Mouse (Mus musculus) hindbrain, embryonic 15.5 days (tissue): Measurements from ENCODE around the gene Gm42674. TPM values are rescaled to one million over a fixed set of nuclear protein-coding genes. Genes with fewer than 3 reads are reported as not detected.
A peak's percentile ranks its signal among the peaks of the same experiment; 100 is the strongest.

ENCODE experiments used
- ATAC-seq: fragments of 200-750 bp; cut with Nextera tagmentation; 2 replicates; pipeline ENCODE4 v1.8.0; 2017; ENCODE audit warnings: low read depth, moderate number of reproducible peaks, moderate TSS enrichment; ENCODE audit not compliant: low FRiP score
- H3K27ac ChIP-seq: fragments of 300-500 bp; sonication (generic); replicated peaks from 2 replicates; pipeline ENCODE4 v1.5.1; 2015; ENCODE audit warnings: mild to moderate bottlenecking, inconsistent platforms
- H3K27me3 ChIP-seq: fragments of 300-500 bp; sonication (generic); 2 replicates; pipeline ENCODE4 v1.6.1; 2015; ENCODE audit warnings: control low read depth, inconsistent platforms
- H3K36me3 ChIP-seq: fragments of 300-500 bp; sonication (generic); 2 replicates; pipeline ENCODE4 v1.6.1; 2015; ENCODE audit warnings: control low read depth, inconsistent platforms
- H3K4me1 ChIP-seq: fragments of 300-500 bp; sonication (generic); replicated peaks from 2 replicates; pipeline ENCODE4 v1.6.1; 2015; ENCODE audit warnings: control low read depth, inconsistent platforms
- H3K4me2 ChIP-seq: fragments of 300-500 bp; sonication (generic); 2 replicates; pipeline ENCODE4 v1.6.1; 2015; ENCODE audit warnings: moderate library complexity, mild to moderate bottlenecking, inconsistent platforms
- H3K4me3 ChIP-seq: fragments of 300-500 bp; sonication (generic); 2 replicates; pipeline ENCODE4 v1.5.1; 2015; ENCODE audit warnings: mild to moderate bottlenecking, inconsistent platforms
- H3K9ac ChIP-seq: fragments of 300-500 bp; sonication (generic); 2 replicates; pipeline ENCODE4 v1.6.1; 2015; ENCODE audit warnings: inconsistent platforms
- H3K9me3 ChIP-seq: fragments of 300-500 bp; sonication (generic); 2 replicates; pipeline ENCODE4 v1.6.1; 2016; ENCODE audit warnings: control low read depth, inconsistent platforms
- WGBS: fragments of 180-500 bp; shearing (Covaris S2); methylation state at CpG from one replicate; pipeline ENCODE4 v1.1.7; 2015; 5-methylcytosine and 5-hydroxymethylcytosine counted together
- polyA plus RNA-seq: library from polyadenylated mRNA; unstranded; fragments of >200 nt; fragmentation: Nextera tagmentation; extraction: Ambion mirVana; gene quantifications from 2 replicates; pipeline ENCODE4 v1.2.1, GENCODE M21; 2015

Gm42674 gene
- polyA plus RNA-seq, 1 experiment from 2014 or later, result not detected

GRCm38 (mm10) chr3:90627366-90627765 is 25.7 kb downstream of the Gm42674 start:
- ATAC-seq, result no peak
- no peaks in the 10 kb centered on the region for H3K36me3 ChIP-seq
- no peak overlapping the region for H3K27ac ChIP-seq
- no peaks in the 10 kb centered on the region for H3K9me3 ChIP-seq
- no peak overlapping the region for H3K4me3 ChIP-seq
- WGBS, result 97% methylated on average over 5 of the region's 5 CpGs
- H3K4me2 ChIP-seq, result no peak overlapping the region
- no peaks in the 10 kb centered on the region for H3K27me3 ChIP-seq
- H3K4me1 ChIP-seq, result peaks cover 12% of the 10 kb centered on the region
- H3K9ac ChIP-seq, result no peak overlapping the region

- Histone ChIP-seq H3K9ac (no peak overlapping the region), H3K4me3 (no peak overlapping the region), H3K4me1 (peaks cover 12% of the 10 kb centered on the region), H3K4me2 (no peak overlapping the region), H3K9me3 (no peaks in the 10 kb centered on the region), H3K27ac (no peak overlapping the region), H3K27me3 (no peaks in the 10 kb centered on the region), H3K36me3 (no peaks in the 10 kb centered on the region)
- 69% methylated on average over 4 of the region's 4 CpGs for WGBS
- ATAC-seq, result no peak
Measured at GRCm38 (mm10) chr3:90627807-90628206, 26.1 kb downstream of the Gm42674 start.

DNA sequence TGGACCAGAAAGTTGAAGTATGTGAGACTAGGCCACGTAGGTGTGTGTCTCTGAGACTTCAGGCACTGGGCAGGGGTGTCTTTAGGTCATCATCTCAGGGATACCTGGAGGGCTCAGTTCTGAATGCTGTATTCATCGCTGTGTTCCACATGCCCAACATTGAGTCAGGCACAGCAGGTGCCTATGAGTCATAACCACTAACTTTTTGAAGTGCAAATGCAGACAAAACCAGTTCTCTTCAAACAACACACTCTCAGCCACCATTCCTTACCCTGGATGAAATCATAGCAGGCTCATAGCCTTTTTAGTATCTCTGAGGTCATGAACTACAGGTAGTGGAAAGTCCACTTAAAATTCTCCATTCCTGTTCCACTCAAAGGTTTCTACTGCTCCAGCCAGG is 27.6 kb downstream of the Gm42674 start:
- Histone ChIP-seq H3K27ac (no peak overlapping the region), H3K4me3 (no peak overlapping the region), H3K4me2 (no peak overlapping the region), H3K27me3 (no peaks in the 10 kb centered on the region), H3K9me3 (no peaks in the 10 kb centered on the region), H3K9ac (no peak overlapping the region), H3K36me3 (no peaks in the 10 kb centered on the region), H3K4me1 (no peaks in the 10 kb centered on the region)
- no peak for ATAC-seq
- WGBS, result 87% methylated on average over 2 of the region's 2 CpGs

DNA sequence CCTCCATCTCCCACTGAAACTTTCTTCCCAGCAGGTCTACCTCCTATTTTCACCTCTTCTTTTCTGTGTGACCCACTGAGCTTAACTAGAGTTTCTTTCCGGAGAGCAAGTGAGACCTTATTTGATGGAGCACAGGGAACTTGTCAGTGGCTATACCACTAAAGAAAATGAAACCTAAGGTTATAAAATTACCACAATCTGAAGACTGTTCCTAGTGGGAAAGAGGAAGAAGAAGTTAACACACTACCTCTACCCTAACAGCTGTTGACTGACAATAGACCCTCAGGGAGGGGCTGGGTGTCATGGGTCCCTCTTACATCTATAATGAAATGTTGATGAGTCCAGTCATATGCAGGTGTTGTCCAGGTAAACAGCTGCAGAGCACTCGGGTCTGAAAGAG is 30.3 kb downstream of the Gm42674 start:
- Histone ChIP-seq H3K27me3 (no peaks in the 10 kb centered on the region), H3K9ac (no peak overlapping the region), H3K4me3 (no peak overlapping the region), H3K4me1 (no peaks in the 10 kb centered on the region), H3K4me2 (no peak overlapping the region), H3K9me3 (no peaks in the 10 kb centered on the region), H3K27ac (no peak overlapping the region), H3K36me3 (no peaks in the 10 kb centered on the region)
- 86% methylated on average over 2 of the region's 2 CpGs for WGBS
- no peak for ATAC-seq

- Histone ChIP-seq H3K4me1 (no peaks in the 10 kb centered on the region), H3K9ac (no peak overlapping the region), H3K4me2 (no peak overlapping the region), H3K4me3 (no peak overlapping the region), H3K9me3 (no peaks in the 10 kb centered on the region), H3K27me3 (no peaks in the 10 kb centered on the region), H3K36me3 (no peaks in the 10 kb centered on the region), H3K27ac (no peak overlapping the region)
- ATAC-seq, result no peak
- WGBS, result 91% methylated on average over 1 of the region's 1 CpGs
Measured at GRCm38 (mm10) chr3:90638511-90639275, 37.0 kb downstream of the Gm42674 start.

DNA sequence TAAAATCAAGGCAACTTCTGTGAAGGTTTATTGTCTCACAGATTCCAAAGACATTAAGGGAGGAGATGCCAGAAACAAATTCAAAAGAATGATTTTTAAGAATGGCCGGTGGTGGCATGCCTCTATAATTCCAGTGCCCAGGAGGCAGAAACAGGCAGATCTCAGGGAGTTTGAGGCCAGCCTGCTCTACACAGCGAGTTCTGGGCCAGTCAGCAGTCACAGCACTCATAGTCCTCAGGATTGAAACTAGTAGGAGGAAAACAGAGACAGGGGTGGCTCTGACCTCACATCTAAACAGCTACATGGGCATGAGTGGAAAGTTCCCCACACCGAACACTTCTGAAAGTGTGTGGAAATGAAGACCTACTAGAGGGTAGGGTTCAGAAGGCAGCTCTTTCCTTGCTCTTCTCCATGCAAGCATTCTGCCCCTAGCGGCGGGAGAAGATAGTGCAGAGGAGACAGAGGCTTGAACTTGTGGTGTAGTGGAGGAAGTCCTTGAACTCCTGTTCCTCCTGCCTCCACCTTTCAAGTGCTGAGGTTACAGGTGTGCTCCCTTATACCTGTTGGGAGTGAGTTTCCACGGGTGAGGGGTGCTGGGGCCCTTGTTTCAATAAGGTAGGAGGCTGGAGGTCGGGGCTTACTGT is 37.9 kb downstream of the Gm42674 start:
- H3K4me3 ChIP-seq, result no peak overlapping the region
- no peak for ATAC-seq
- no peaks in the 10 kb centered on the region for H3K27me3 ChIP-seq
- no peak overlapping the region for H3K9ac ChIP-seq
- no peak overlapping the region for H3K4me2 ChIP-seq
- H3K27ac ChIP-seq, result no peak overlapping the region
- no peaks in the 10 kb centered on the region for H3K36me3 ChIP-seq
- H3K9me3 ChIP-seq, result no peaks in the 10 kb centered on the region
- 53% methylated on average over 7 of the region's 7 CpGs for WGBS
- no peaks in the 10 kb centered on the region for H3K4me1 ChIP-seq

DNA sequence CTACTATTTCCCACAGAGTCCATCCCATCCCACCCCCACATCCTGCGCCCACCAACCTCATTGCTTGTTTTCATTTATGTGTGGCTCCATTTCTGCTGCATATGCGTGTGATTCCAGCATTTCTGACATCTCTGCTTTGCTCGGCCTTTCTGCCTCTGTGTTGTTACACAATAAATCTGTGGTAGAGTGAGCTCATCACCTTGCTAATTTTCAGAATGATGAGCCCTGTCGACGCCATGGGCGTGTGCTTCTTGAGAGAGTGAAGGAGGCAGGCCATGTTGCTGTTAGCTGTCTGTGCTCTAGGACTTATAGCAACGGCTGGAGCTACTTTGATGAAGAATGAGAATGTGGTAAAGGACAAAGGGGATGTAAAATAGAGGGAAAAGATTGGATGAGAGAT is 39.3 kb downstream of the Gm42674 start:
- Histone ChIP-seq H3K9ac (no peak overlapping the region), H3K27ac (no peak overlapping the region), H3K36me3 (no peaks in the 10 kb centered on the region), H3K4me1 (no peaks in the 10 kb centered on the region), H3K4me3 (no peak overlapping the region), H3K4me2 (no peak overlapping the region), H3K27me3 (no peaks in the 10 kb centered on the region), H3K9me3 (no peaks in the 10 kb centered on the region)
- 86% methylated on average over 7 of the region's 7 CpGs for WGBS
- ATAC-seq, result no peak

- no peak for ATAC-seq
- H3K4me3 ChIP-seq, result no peak overlapping the region
- WGBS, result 48% methylated on average over 3 of the region's 3 CpGs
- no peak overlapping the region for H3K4me2 ChIP-seq
- no peak overlapping the region for H3K9ac ChIP-seq
- H3K4me1 ChIP-seq, result no peaks in the 10 kb centered on the region
- no peaks in the 10 kb centered on the region for H3K27me3 ChIP-seq
- no peaks in the 10 kb centered on the region for H3K9me3 ChIP-seq
- no peaks in the 10 kb centered on the region for H3K36me3 ChIP-seq
- H3K27ac ChIP-seq, result no peak overlapping the region
Measured at GRCm38 (mm10) chr3:90644220-90644619, 42.5 kb downstream of the Gm42674 start.

GRCm38 (mm10) chr3:90647291-90647690 is 45.6 kb downstream of the Gm42674 start:
- no peaks in the 10 kb centered on the region for H3K36me3 ChIP-seq
- H3K27ac ChIP-seq, result no peak overlapping the region
- ATAC-seq, result no peak
- 83% methylated on average over 1 of the region's 1 CpGs for WGBS
- H3K9ac ChIP-seq, result no peak overlapping the region
- H3K9me3 ChIP-seq, result no peaks in the 10 kb centered on the region
- no peaks in the 10 kb centered on the region for H3K4me1 ChIP-seq
- H3K27me3 ChIP-seq, result no peaks in the 10 kb centered on the region
- H3K4me3 ChIP-seq, result no peak overlapping the region
- H3K4me2 ChIP-seq, result no peak overlapping the region

DNA sequence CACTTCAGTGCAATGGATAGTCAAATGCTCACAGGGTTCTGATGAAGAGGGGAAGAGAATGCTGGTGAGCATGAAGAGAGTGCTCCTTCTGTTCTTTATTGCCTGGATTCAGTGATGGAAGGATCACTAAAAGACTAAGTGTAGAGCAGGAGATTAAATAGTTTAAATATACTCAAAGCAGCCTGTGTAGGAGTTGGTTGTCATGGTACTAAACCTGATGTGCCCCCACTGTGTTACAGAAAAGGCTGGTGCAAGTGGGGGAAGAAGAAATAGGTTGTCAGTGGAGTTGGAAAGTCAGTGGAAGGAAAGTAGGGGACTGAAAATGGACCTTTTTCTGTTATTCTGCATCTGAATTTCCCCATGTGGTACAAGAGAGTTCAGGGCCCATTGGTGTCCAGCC is 47.3 kb downstream of the Gm42674 start:
- no peaks in the 10 kb centered on the region for H3K9me3 ChIP-seq
- no peak overlapping the region for H3K9ac ChIP-seq
- H3K27me3 ChIP-seq, result no peaks in the 10 kb centered on the region
- no peaks in the 10 kb centered on the region for H3K4me1 ChIP-seq
- no peaks in the 10 kb centered on the region for H3K36me3 ChIP-seq
- H3K4me2 ChIP-seq, result no peak overlapping the region
- no peak overlapping the region for H3K4me3 ChIP-seq
- H3K27ac ChIP-seq, result no peak overlapping the region
- ATAC-seq, result no peak

DNA sequence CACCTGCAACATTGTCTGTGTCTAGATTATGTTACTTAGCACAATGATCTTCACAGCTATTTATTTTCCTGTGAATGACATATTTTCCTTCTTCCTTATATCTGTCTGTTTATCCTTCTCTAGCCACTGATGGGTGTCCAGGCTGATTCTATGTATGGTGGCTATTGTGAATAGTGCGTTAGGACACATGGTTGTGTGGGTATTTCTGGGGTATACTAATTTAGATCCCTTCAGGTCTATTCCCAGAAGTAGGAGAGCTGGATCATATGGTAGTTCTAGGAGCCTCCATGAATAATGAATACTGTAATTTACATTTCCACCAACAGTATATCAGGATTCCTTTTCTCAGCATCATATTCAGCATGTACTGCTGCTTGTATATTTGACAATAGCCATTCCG is 48.1 kb downstream of the Gm42674 start:
- 81% methylated on average over 2 of the region's 2 CpGs for WGBS
- H3K9ac ChIP-seq, result no peak overlapping the region
- no peak for ATAC-seq
- H3K36me3 ChIP-seq, result no peaks in the 10 kb centered on the region
- no peak overlapping the region for H3K4me2 ChIP-seq
- no peak overlapping the region for H3K27ac ChIP-seq
- no peaks in the 10 kb centered on the region for H3K9me3 ChIP-seq
- H3K27me3 ChIP-seq, result no peaks in the 10 kb centered on the region
- no peak overlapping the region for H3K4me3 ChIP-seq
- no peaks in the 10 kb centered on the region for H3K4me1 ChIP-seq

DNA sequence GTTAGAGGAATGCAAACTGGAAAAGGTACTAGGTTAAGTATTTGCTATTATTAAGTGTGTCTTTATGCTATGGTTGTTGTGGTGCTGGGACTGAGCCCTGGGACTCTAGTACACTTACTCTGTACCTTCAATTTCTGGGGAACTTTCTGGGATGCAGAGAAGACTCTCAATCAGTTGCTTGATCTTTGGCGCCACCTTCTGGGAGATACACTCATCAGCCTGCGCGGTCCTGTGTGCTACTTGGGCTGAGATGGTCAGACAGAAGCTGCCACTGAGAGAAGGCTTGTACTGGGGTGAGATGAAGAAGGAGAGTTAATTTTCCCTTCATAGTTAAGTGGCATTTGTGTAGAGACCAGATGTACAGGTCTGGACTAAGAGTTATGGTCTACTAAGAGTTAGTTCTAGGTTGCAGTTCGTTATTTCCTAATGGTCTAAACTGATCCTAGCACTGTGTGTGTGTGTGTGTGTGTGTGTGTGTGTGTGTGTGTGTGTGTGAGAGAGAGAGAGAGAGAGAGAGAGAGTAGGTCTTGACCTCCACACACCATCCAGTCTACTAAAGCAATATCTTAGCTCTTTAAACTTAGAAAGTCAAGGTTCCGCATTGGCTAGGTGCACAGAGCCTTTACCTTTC is 51.3 kb downstream of the Gm42674 start:
- 35% methylated on average over 5 of the region's 5 CpGs for WGBS
- Histone ChIP-seq H3K27ac (no peak overlapping the region), H3K4me2 (no peak overlapping the region), H3K27me3 (no peaks in the 10 kb centered on the region), H3K9ac (no peak overlapping the region), H3K36me3 (no peaks in the 10 kb centered on the region), H3K9me3 (no peaks in the 10 kb centered on the region), H3K4me3 (no peak overlapping the region), H3K4me1 (no peaks in the 10 kb centered on the region)
- peak; percentile 93 for ATAC-seq
